Mouse (Mus musculus): ENCODE data around the gene Camk2n1.

GRCm38 (mm10) chr4:138501048-138501447 is 46.9 kb downstream of the Camk2n1 start:
- TF ChIP-seq EP300 (IDR thresholded peaks at IDR 0.05; ENCODE audit: insufficient read depth, low read depth, low read length) (no peak), CTCF (IDR thresholded peaks at IDR 0.05) (no peak), POLR2A (IDR thresholded peaks at IDR 0.05; ENCODE audit: insufficient read depth, low read depth, low read length) (no peak)

Data from heart, adult 2 months (tissue).